Mouse (Mus musculus) brain, embryonic 14.5 days (tissue): ENCODE results near the gene Sco1.
A peak's percentile ranks its signal among the peaks of the same experiment; 100 is the strongest.

Source experiments
- CTCF ChIP-seq: fragments of 200-500 bp; IDR thresholded peaks from 2 replicates; pipeline ENCODE4 v1.5.1; 2012; ENCODE audit warnings: inconsistent platforms, mild to moderate bottlenecking, moderate library complexity, borderline replicate concordance; ENCODE audit not compliant: insufficient read depth, insufficient read length; ENCODE audit errors: extremely low read depth
- POLR2A ChIP-seq: fragments of 200-500 bp; IDR thresholded peaks from 2 replicates; pipeline ENCODE4 v1.6.1; 2012; ENCODE audit warnings: mild to moderate bottlenecking, inconsistent platforms, borderline replicate concordance; ENCODE audit not compliant: poor library complexity, insufficient read depth, insufficient read length, severe bottlenecking; ENCODE audit errors: extremely low read depth

- TF ChIP-seq POLR2A: no peak
- 0 out of 2 replicates have a peak, but pooled peaks have one; percentile 23 for TF ChIP-seq CTCF
Observed at GRCm38 (mm10) chr11:67083712-67084340, 31.4 kb downstream of the Sco1 start.
